Mouse (Mus musculus) myocyte (in vitro differentiated cells): Measurements from ENCODE around the gene Camkmt. TPM values are rescaled to one million over a fixed set of nuclear protein-coding genes. Genes with fewer than 3 reads are reported as not detected.
A peak's percentile ranks its signal among the peaks of the same experiment; 100 is the strongest.

ENCODE experiments used
- H3K27me3 ChIP-seq: one replicate; pipeline ENCODE4 v1.6.1; 2011; ENCODE audit not compliant: control insufficient read depth, insufficient read depth, insufficient read length
- H3K36me3 ChIP-seq: one replicate; pipeline ENCODE4 v1.6.1; 2011; ENCODE audit not compliant: control insufficient read depth, insufficient read depth
- H3K4me2 ChIP-seq: one replicate; pipeline ENCODE4 v1.6.1; 2011; ENCODE audit warnings: low read depth, control low read depth
- H3K4me3 ChIP-seq: one replicate; pipeline ENCODE4 v1.5.1; 2011; ENCODE audit warnings: mild to moderate bottlenecking, control low read depth, moderate library complexity
- H3K79me2 ChIP-seq: one replicate; pipeline ENCODE4 v1.6.1; 2011; ENCODE audit not compliant: control insufficient read depth, insufficient read depth
- H3ac ChIP-seq: one replicate; pipeline ENCODE4 v1.6.1; 2011; ENCODE audit not compliant: control insufficient read depth, insufficient read length
- CEBPB ChIP-seq: IDR thresholded peaks from 2 replicates; pipeline ENCODE4 v1.6.1; 2011; ENCODE audit warnings: mild to moderate bottlenecking, moderate library complexity; ENCODE audit not compliant: poor library complexity, insufficient read depth, severe bottlenecking
- E2F4 ChIP-seq: IDR thresholded peaks from one replicate; pipeline ENCODE4 v1.6.1; 2011; ENCODE audit warnings: mild to moderate bottlenecking, control low read depth, moderate library complexity; ENCODE audit not compliant: insufficient read depth
- MAX ChIP-seq: IDR thresholded peaks from one replicate; pipeline ENCODE4 v1.6.1; 2011; ENCODE audit warnings: low read depth, mild to moderate bottlenecking, control low read depth
- MYOD1 ChIP-seq, 3 experiments: IDR thresholded peaks; one replicate each; pipeline ENCODE4 v1.6.1; 2011; ENCODE audit warnings: control low read depth in 2 of 3, low read depth in 2 of 3, mild to moderate bottlenecking in 2 of 3, moderate library complexity in 1 of 3; ENCODE audit not compliant: insufficient read length in 2 of 3, control insufficient read depth in 1 of 3
- MYOG ChIP-seq, 3 experiments: IDR thresholded peaks; one replicate each; pipeline ENCODE4 v1.6.1; 2011; ENCODE audit warnings: control low read depth in 2 of 3, low read depth in 2 of 3, mild to moderate bottlenecking in 2 of 3; ENCODE audit not compliant: insufficient read length in 2 of 3, control insufficient read depth in 1 of 3, insufficient read depth in 1 of 3
- POLR2A ChIP-seq: IDR thresholded peaks from one replicate; pipeline ENCODE4 v1.6.1; 2011; ENCODE audit warnings: low read depth, mild to moderate bottlenecking, control low read depth, moderate library complexity; ENCODE audit not compliant: insufficient read length
- POLR2AphosphoS2 ChIP-seq: IDR thresholded peaks from one replicate; pipeline ENCODE4 v1.6.1; 2011; ENCODE audit warnings: low read depth, control low read depth; ENCODE audit not compliant: insufficient read length
- REST ChIP-seq: IDR thresholded peaks from one replicate; pipeline ENCODE4 v1.6.1; 2011; ENCODE audit warnings: mild to moderate bottlenecking, control low read depth, moderate library complexity; ENCODE audit not compliant: insufficient read depth, insufficient read length
- SRF ChIP-seq: IDR thresholded peaks from one replicate; pipeline ENCODE4 v1.6.1; 2011; ENCODE audit warnings: low read depth; ENCODE audit not compliant: control insufficient read depth, insufficient read length
- TCF12 ChIP-seq: IDR thresholded peaks from one replicate; pipeline ENCODE4 v1.6.1; 2011; ENCODE audit warnings: mild to moderate bottlenecking, control low read depth; ENCODE audit not compliant: poor library complexity, insufficient read depth, severe bottlenecking
- TCF3 ChIP-seq: IDR thresholded peaks from one replicate; pipeline ENCODE4 v1.6.1; 2011; ENCODE audit warnings: low read depth, control low read depth; ENCODE audit not compliant: insufficient read length
- USF1 ChIP-seq: IDR thresholded peaks from one replicate; pipeline ENCODE4 v1.6.1; 2011; ENCODE audit warnings: low read depth, mild to moderate bottlenecking, control low read depth, moderate library complexity
- polyA plus RNA-seq: library from polyadenylated mRNA; unstranded; fragments of >200 nt; fragmentation: generic; extraction: Trizol; gene quantifications from one replicate; pipeline ENCODE4 v1.2.1, GENCODE M21; 2012; ENCODE audit warnings: missing spikeins

Gene Camkmt
- polyA plus RNA-seq, 1 experiment: 1.4 TPM

DNA sequence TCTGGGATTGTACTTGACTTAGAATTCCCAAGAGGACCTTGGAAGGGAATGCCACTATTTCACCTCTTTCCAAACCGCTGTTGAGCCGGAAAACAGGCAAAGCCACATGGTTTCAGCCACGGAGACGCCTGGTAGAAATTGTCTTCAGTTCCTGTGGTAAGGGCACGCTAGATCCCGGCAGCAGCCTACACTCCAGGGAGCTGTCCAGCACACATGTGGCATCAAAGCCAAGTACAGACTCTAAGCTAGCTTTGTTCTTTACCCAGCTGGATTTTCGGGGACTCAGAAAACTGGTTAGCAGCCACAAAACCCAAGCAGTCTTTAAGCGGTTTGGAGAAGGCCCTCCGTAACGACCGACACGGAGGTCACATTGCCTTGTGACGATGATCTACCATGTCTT is 281.7 kb downstream of the Camkmt start:
- TF ChIP-seq MAX (no peak), REST (peak; percentile 58)
- Histone ChIP-seq H3ac (no peak overlapping the region), H3K79me2 (no peaks in the 10 kb centered on the region), H3K36me3 (no peaks in the 10 kb centered on the region), H3K4me3 (no peak overlapping the region), H3K4me2 (no peak overlapping the region), H3K27me3 (no peaks in the 10 kb centered on the region)

DNA sequence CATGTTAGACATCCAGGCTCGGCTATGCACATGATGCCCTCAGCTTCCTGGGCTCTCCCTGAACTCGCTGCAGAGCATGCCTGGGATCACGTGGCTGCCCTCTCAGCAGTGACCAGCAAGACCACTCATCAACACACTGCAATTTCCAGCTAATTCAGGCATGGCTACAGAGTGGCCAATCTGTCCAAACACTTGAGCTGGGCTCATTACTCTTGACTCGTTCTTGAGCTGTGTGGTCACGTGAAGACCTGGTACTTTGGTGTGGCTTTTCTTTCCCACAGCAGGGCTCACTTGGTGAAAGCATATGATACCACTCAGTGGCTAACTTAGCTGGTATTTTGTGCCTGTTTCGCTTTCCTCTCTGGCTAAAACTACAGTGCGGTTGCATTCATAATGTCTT is 282.2 kb downstream of the Camkmt start:
- H3ac ChIP-seq: no peak overlapping the region
- no peaks in the 10 kb centered on the region for H3K27me3 ChIP-seq
- H3K4me3 ChIP-seq: no peak overlapping the region
- no peak for TF ChIP-seq E2F4
- TF ChIP-seq MYOD1 (IDR thresholded peaks at IDR 0.05; ENCODE audit: control insufficient read depth in 1 of 3, insufficient read length in 2 of 3, low read depth in 2 of 3): no peak
- no peak for TF ChIP-seq MYOG (IDR thresholded peaks at IDR 0.05; ENCODE audit: control insufficient read depth in 1 of 3, insufficient read depth in 1 of 3, insufficient read length in 2 of 3, low read depth in 2 of 3)
- no peak for TF ChIP-seq TCF12
- no peaks in the 10 kb centered on the region for H3K79me2 ChIP-seq
- no peaks in the 10 kb centered on the region for H3K36me3 ChIP-seq
- H3K4me2 ChIP-seq: no peak overlapping the region

DNA sequence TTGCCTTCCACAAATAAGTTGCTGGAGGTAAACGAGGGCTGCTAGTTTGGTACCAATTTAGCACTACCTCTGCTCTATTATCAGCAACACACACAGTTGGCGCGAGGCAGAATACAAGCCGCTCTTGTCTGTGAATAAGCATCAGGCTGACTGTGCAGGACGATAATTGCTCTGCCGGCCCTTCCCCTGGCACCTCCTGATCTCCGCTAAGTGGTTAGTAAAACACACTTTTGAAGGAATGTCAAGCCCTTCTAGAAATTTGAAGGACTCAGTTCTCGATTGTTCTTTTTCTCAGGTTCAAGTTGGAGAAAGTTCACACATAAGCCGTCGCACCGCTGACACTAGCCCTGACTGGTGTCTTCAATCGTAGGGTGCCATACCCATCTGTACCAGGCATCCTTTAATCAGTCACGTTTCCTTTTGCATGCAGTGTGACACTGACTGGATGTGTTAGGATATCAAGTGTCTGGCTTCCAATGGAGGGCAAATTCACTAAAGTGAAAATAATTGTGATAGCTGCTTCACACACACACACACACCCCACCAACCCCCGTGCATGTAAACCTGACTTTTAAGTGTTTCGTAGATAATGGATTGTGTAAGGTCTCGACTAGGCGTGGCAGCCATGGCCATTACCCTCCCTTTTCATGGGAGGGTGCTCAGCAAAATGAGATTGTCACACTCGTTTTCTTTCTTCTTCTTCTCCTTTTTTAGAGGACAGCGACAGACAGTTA is 283.9 kb downstream of the Camkmt start:
- Histone ChIP-seq H3K27me3 (no peaks in the 10 kb centered on the region), H3K4me2 (no peak overlapping the region), H3K36me3 (no peaks in the 10 kb centered on the region), H3ac (no peak overlapping the region), H3K4me3 (no peak overlapping the region), H3K79me2 (no peaks in the 10 kb centered on the region)
- TF ChIP-seq CEBPB (no peak), MAX (no peak), POLR2AphosphoS2 (no peak), USF1 (no peak), REST (no peak), SRF (no peak), MYOG (IDR thresholded peaks at IDR 0.05; ENCODE audit: control insufficient read depth in 1 of 3, insufficient read depth in 1 of 3, insufficient read length in 2 of 3, low read depth in 2 of 3) (no peak), TCF3 (no peak), E2F4 (no peak), MYOD1 (IDR thresholded peaks at IDR 0.05; ENCODE audit: control insufficient read depth in 1 of 3, insufficient read length in 2 of 3, low read depth in 2 of 3) (no peak), POLR2A (no peak), TCF12 (no peak)

DNA sequence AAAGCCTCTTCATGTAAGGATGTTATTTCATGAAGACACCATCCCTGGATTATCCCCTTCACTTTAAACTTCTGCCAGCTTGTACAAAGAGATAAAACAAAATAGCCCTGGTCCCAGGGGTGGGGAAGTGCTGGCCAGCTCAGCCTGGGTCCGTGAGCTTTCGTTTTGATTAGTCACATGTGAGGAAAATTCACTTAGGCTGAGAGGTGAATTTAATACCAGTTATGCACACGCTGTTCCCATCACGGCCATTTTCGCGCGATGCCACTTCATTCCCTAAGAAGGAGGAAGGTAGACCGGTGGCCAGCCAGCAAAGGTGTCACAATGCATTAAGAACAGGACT is 284.5 kb downstream of the Camkmt start:
- no peak overlapping the region for H3ac ChIP-seq
- H3K4me3 ChIP-seq: no peak overlapping the region
- no peaks in the 10 kb centered on the region for H3K36me3 ChIP-seq
- TF ChIP-seq USF1 (no peak), REST (no peak), MAX (no peak)
- no peaks in the 10 kb centered on the region for H3K79me2 ChIP-seq
- no peak overlapping the region for H3K4me2 ChIP-seq
- no peaks in the 10 kb centered on the region for H3K27me3 ChIP-seq

DNA sequence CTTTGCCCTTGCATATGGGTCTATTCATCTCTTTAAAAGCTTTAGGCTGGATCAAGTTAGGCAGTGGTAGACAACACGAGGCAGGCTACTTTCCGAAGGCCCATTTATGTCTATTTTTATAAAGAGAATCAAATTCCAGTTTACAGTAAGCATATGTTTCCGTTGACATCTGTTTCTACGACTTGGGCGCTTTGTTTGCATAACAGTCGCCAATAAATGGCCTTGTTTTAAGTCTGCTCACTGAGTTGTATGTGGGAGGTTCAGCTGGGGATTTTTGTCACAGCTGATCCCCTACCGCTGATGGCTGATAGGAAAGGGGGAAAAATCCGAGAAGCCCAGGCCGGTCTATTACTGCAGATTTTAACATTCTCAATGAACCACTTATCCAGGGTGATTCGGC is 285.2 kb downstream of the Camkmt start:
- Histone ChIP-seq H3K79me2 (no peaks in the 10 kb centered on the region), H3K4me2 (no peak overlapping the region), H3K27me3 (no peaks in the 10 kb centered on the region), H3K36me3 (no peaks in the 10 kb centered on the region), H3K4me3 (no peak overlapping the region), H3ac (no peak overlapping the region)
- TF ChIP-seq REST (no peak), CEBPB (no peak), TCF12 (no peak), SRF (no peak), POLR2AphosphoS2 (no peak), POLR2A (no peak), TCF3 (no peak), MYOD1 (IDR thresholded peaks at IDR 0.05; ENCODE audit: control insufficient read depth in 1 of 3, insufficient read length in 2 of 3, low read depth in 2 of 3) (no peak)

DNA sequence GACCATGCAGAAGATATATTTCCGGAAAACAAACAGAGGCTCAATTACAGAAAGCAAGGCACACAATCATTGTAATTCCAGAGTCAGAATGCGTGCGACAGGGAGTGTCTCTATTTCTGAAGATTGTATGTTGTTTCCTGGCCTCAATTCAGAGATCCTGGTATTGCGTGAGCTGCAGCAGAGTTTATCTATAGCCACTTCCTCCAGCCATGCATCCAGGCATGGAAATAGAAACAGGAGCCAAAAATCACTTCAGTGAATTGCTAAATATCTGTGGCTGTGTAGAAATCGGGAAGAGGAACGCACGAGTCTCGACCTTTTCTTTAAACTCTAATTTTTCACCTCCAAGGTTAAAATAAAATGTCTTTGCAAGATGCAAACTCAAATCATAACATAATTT is 287.1 kb downstream of the Camkmt start:
- H3K36me3 ChIP-seq: no peaks in the 10 kb centered on the region
- no peak for TF ChIP-seq POLR2A
- no peak overlapping the region for H3K4me3 ChIP-seq
- H3K4me2 ChIP-seq: no peak overlapping the region
- H3K27me3 ChIP-seq: no peaks in the 10 kb centered on the region
- no peak overlapping the region for H3ac ChIP-seq
- H3K79me2 ChIP-seq: no peaks in the 10 kb centered on the region
